Mouse (Mus musculus): ENCODE results near the gene 1700122O11Rik.

DNA sequence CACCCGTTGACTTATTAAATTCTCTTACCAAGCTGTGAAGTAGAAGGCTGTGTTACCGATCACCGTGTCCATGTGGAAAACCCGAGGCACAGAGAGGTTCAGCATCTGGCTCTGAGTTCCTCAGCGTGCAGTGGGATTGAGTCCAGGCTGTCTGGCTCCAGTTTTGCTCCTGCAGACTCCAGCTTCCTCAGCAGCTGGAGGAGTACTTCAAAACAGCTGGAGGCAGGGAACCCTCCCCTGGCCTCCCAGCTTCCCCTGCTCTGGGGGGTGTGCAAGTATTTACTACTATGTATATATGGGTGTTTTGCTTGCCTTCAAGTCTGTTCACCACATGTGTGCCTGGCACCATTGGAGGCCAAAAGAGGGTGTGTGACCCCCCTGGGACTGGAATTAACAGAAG lies 9.8 kb downstream of the 1700122O11Rik start:
- TF ChIP-seq CTCF (IDR thresholded peaks at IDR 0.05; ENCODE audit: borderline replicate concordance, extremely low read depth, insufficient read depth, insufficient read length) (no peak), POLR2A (IDR thresholded peaks at IDR 0.05; ENCODE audit: borderline replicate concordance, extremely low read depth, insufficient read depth, insufficient read length, poor library complexity, severe bottlenecking) (no peak)
